Mouse (Mus musculus): ENCODE results near the gene Olfr967. TPM values are rescaled to one million over a fixed set of nuclear protein-coding genes. Genes with fewer than 3 reads are reported as not detected.

The Olfr967 gene
- not detected in 4 replicates for total RNA-seq (2023)

GRCm38 (mm10) chr9:39745949-39746348, at the start of gene Olfr967:
Gene Olfr967, plus strand, starts transcription at chr9:39746249.

GRCm38 (mm10) chr9:39707017-39707416, 39.0 kb upstream of the Olfr967 start, which contains the start of gene Olfr149:
Gene Olfr149, minus strand, starts transcription at chr9:39707117.

GRCm38 (mm10) chr9:39711053-39711452, 35.0 kb upstream of the Olfr967 start, which contains the start of gene Olfr965:
Gene Olfr965, plus strand, starts transcription at chr9:39711353.

DNA sequence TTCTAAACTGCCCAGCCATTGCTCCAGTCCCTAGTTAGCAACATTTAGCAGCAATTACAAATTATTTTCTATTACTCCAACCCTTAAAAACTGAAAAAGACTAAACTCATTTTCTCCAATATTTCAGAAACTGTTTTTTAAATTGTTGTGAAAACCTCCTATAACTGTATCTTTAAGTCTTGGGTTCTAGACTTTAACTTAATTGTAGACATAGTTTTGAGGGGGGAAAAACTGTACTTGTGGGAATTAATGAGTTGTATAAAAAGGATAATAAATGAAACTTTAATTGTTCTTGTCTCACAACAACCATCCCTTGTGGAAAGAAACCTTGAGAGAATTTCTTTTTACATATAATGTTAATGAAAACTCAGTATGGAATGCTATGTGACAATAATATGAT, 15.4 kb upstream of the Olfr967 start, which contains the start of gene Olfr150:
TSS of gene Olfr150 (plus strand) at position 301 of the 400 bp plus-strand sequence.

DNA sequence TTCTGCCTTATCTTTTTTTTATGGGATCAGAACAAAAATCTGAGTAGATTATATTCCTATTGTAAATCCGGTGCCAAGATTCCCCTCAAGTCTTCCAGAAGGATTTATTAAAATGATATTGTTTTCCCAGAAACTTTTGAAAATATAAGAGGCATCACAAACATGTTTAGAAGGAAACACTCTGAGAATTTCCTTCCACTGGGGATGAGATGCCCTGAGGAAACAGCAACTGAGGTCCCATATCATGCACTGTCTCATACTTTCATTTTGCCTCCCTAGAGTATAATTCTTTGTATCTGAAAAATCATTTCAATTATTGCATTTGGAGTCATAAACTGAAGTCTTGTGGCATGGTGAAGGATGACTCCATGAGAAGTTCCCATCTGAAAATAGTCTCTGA, 37.1 kb downstream of the Olfr967 start, which contains the start of gene Olfr968:
TSS of gene Olfr968 (minus strand) at position 101 of the 400 bp plus-strand sequence.

GRCm38 (mm10) chr9:39790558-39790957, 44.5 kb downstream of the Olfr967 start, which contains the start of gene Olfr969:
Gene Olfr969, plus strand, starts transcription at chr9:39790945.

Other genes starting within 250 kb of the Olfr967 start
- not detected in 4 replicates for gene Olfr957, start 230.4 kb upstream of the Olfr967 start, total RNA-seq (2023)
- not detected in 4 replicates for gene Olfr958, start 192.2 kb upstream of the Olfr967 start, total RNA-seq (2023)
- gene Olfr959, start 170.7 kb upstream of the Olfr967 start, total RNA-seq (2023) = not detected in 4 replicates
- gene AW551984, start 141.8 kb upstream of the Olfr967 start, total RNA-seq (2023) = not detected in 4 replicates
- gene Olfr148, start 135.6 kb upstream of the Olfr967 start, total RNA-seq (2023) = not detected in 4 replicates
- gene Olfr960, start 124.9 kb upstream of the Olfr967 start, total RNA-seq (2023) = not detected in 4 replicates
- gene Olfr961, start 101.2 kb upstream of the Olfr967 start, total RNA-seq (2023) = not detected in 4 replicates
- not detected in 4 replicates for gene Olfr963, start 79.0 kb upstream of the Olfr967 start, total RNA-seq (2023)
- gene Olfr149, start 39.1 kb upstream of the Olfr967 start, total RNA-seq (2023) = not detected in 4 replicates
- not detected in 4 replicates for gene Olfr965, start 34.9 kb upstream of the Olfr967 start, total RNA-seq (2023)
- not detected in 4 replicates for gene Olfr150, start 15.3 kb upstream of the Olfr967 start, total RNA-seq (2023)
- not detected in 4 replicates for gene Olfr968, start 37.0 kb downstream of the Olfr967 start, total RNA-seq (2023)
- gene Olfr969, start 44.7 kb downstream of the Olfr967 start, total RNA-seq (2023) = not detected in 4 replicates
- gene Olfr970, start 62.6 kb downstream of the Olfr967 start, total RNA-seq (2023) = not detected in 4 replicates
- gene Olfr971, start 90.6 kb downstream of the Olfr967 start, total RNA-seq (2023) = not detected in 4 replicates
- not detected in 4 replicates for gene Olfr972, start 120.2 kb downstream of the Olfr967 start, total RNA-seq (2023)
- gene Olfr229, start 161.1 kb downstream of the Olfr967 start, total RNA-seq (2023) = not detected in 4 replicates
- gene Olfr974, start 191.3 kb downstream of the Olfr967 start, total RNA-seq (2023) = not detected in 4 replicates
- gene Olfr975, start 205.8 kb downstream of the Olfr967 start, total RNA-seq (2023) = not detected in 4 replicates
- gene Olfr976, start 214.9 kb downstream of the Olfr967 start, total RNA-seq (2023) = not detected in 4 replicates
- gene Olfr978, start 245.9 kb downstream of the Olfr967 start, total RNA-seq (2023) = not detected in 4 replicates

Measured in B cell, adult 62 days (primary cell).